Mouse (Mus musculus): Measurements from ENCODE around the gene Mrpl52. TPM values are rescaled to one million over a fixed set of nuclear protein-coding genes. Genes with fewer than 3 reads are reported as not detected.

The Mrpl52 gene
- polyA plus RNA-seq, 1 experiment, result 518 TPM

GRCm38 (mm10) chr14:54412000-54412576 is 14.6 kb upstream of the Mrpl52 start:
- Histone ChIP-seq H3K79me3 (ENCODE audit: low read depth) (no peaks in the 10 kb centered on the region), H3K4me3 (ENCODE audit: insufficient read depth, poor library complexity, severe bottlenecking) (no peak overlapping the region), H3K36me3 (ENCODE audit: control insufficient read depth, insufficient read depth) (no peaks in the 10 kb centered on the region), H3K27me3 (ENCODE audit: control insufficient read depth, insufficient read depth, insufficient read length) (no peaks in the 10 kb centered on the region), H3K79me2 (ENCODE audit: control insufficient read depth, insufficient read depth) (no peaks in the 10 kb centered on the region), H3ac (ENCODE audit: control insufficient read depth, insufficient read length, low read depth) (no peak overlapping the region)
- no peak for TF ChIP-seq USF1 (IDR thresholded peaks at IDR 0.05; ENCODE audit: low read depth)
- no peak for TF ChIP-seq CTCF (IDR thresholded peaks at IDR 0.05; ENCODE audit: control insufficient read depth, insufficient read depth, insufficient read length)
- no peak for TF ChIP-seq MYOG (IDR thresholded peaks at IDR 0.05; ENCODE audit: control insufficient read depth, extremely low read depth, insufficient read length)
- no peak for TF ChIP-seq CEBPB (IDR thresholded peaks at IDR 0.05; ENCODE audit: low read depth)
- TF ChIP-seq MAX (IDR thresholded peaks at IDR 0.05), result no peak
- no peak for TF ChIP-seq MYOD1 (IDR thresholded peaks at IDR 0.05; ENCODE audit: control insufficient read depth, insufficient read length, low read depth)
- TF ChIP-seq FOSL1 (IDR thresholded peaks at IDR 0.05; ENCODE audit: insufficient read depth, low read length, poor library complexity, severe bottlenecking), result no peak

- no peaks in the 10 kb centered on the region for H3K79me2 ChIP-seq (ENCODE audit: control insufficient read depth, insufficient read depth)
- TF ChIP-seq MAX (IDR thresholded peaks at IDR 0.05), result no peak
- TF ChIP-seq CTCF (IDR thresholded peaks at IDR 0.05; ENCODE audit: control insufficient read depth, insufficient read depth, insufficient read length), result peak; percentile 70
- H3K79me3 ChIP-seq (ENCODE audit: low read depth), result no peaks in the 10 kb centered on the region
- no peak overlapping the region for H3K4me3 ChIP-seq (ENCODE audit: insufficient read depth, poor library complexity, severe bottlenecking)
- no peaks in the 10 kb centered on the region for H3K27me3 ChIP-seq (ENCODE audit: control insufficient read depth, insufficient read depth, insufficient read length)
- no peaks in the 10 kb centered on the region for H3K36me3 ChIP-seq (ENCODE audit: control insufficient read depth, insufficient read depth)
- H3ac ChIP-seq (ENCODE audit: control insufficient read depth, insufficient read length, low read depth), result no peak overlapping the region
These were observed 14.0 kb upstream of the Mrpl52 start for GRCm38 (mm10) chr14:54412629-54413170.

- Histone ChIP-seq H3K79me3 (ENCODE audit: low read depth) (no peaks in the 10 kb centered on the region), H3K79me2 (ENCODE audit: control insufficient read depth, insufficient read depth) (no peaks in the 10 kb centered on the region), H3K36me3 (ENCODE audit: control insufficient read depth, insufficient read depth) (no peaks in the 10 kb centered on the region), H3ac (ENCODE audit: control insufficient read depth, insufficient read length, low read depth) (no peak overlapping the region), H3K4me3 (ENCODE audit: insufficient read depth, poor library complexity, severe bottlenecking) (no peak overlapping the region), H3K27me3 (ENCODE audit: control insufficient read depth, insufficient read depth, insufficient read length) (no peaks in the 10 kb centered on the region)
- no peak for TF ChIP-seq CTCF (IDR thresholded peaks at IDR 0.05; ENCODE audit: control insufficient read depth, insufficient read depth, insufficient read length)
- TF ChIP-seq FOSL1 (IDR thresholded peaks at IDR 0.05; ENCODE audit: insufficient read depth, low read length, poor library complexity, severe bottlenecking), result no peak
- no peak for TF ChIP-seq MYOD1 (IDR thresholded peaks at IDR 0.05; ENCODE audit: control insufficient read depth, insufficient read length, low read depth)
These were observed 12.6 kb upstream of the Mrpl52 start for GRCm38 (mm10) chr14:54413877-54414700.

- Histone ChIP-seq H3K4me3 (ENCODE audit: insufficient read depth, poor library complexity, severe bottlenecking) (no peak overlapping the region), H3ac (ENCODE audit: control insufficient read depth, insufficient read length, low read depth) (no peak overlapping the region), H3K79me3 (ENCODE audit: low read depth) (no peaks in the 10 kb centered on the region), H3K36me3 (ENCODE audit: control insufficient read depth, insufficient read depth) (no peaks in the 10 kb centered on the region), H3K27me3 (ENCODE audit: control insufficient read depth, insufficient read depth, insufficient read length) (no peaks in the 10 kb centered on the region), H3K79me2 (ENCODE audit: control insufficient read depth, insufficient read depth) (no peaks in the 10 kb centered on the region)
- no peak for TF ChIP-seq MAX (IDR thresholded peaks at IDR 0.05)
- no peak for TF ChIP-seq MYOG (IDR thresholded peaks at IDR 0.05; ENCODE audit: control insufficient read depth, extremely low read depth, insufficient read length)
- no peak for TF ChIP-seq USF1 (IDR thresholded peaks at IDR 0.05; ENCODE audit: low read depth)
- no peak for TF ChIP-seq CEBPB (IDR thresholded peaks at IDR 0.05; ENCODE audit: low read depth)
- no peak for TF ChIP-seq FOSL1 (IDR thresholded peaks at IDR 0.05; ENCODE audit: insufficient read depth, low read length, poor library complexity, severe bottlenecking)
- no peak for TF ChIP-seq CTCF (IDR thresholded peaks at IDR 0.05; ENCODE audit: control insufficient read depth, insufficient read depth, insufficient read length)
- no peak for TF ChIP-seq MYOD1 (IDR thresholded peaks at IDR 0.05; ENCODE audit: control insufficient read depth, insufficient read length, low read depth)
These were observed 11.3 kb upstream of the Mrpl52 start for GRCm38 (mm10) chr14:54415241-54416020.

- H3K79me3 ChIP-seq (ENCODE audit: low read depth), result no peaks in the 10 kb centered on the region
- no peak overlapping the region for H3ac ChIP-seq (ENCODE audit: control insufficient read depth, insufficient read length, low read depth)
- TF ChIP-seq USF1 (IDR thresholded peaks at IDR 0.05; ENCODE audit: low read depth), result no peak
- no peak for TF ChIP-seq MYOD1 (IDR thresholded peaks at IDR 0.05; ENCODE audit: control insufficient read depth, insufficient read length, low read depth)
- no peak for TF ChIP-seq MYOG (IDR thresholded peaks at IDR 0.05; ENCODE audit: control insufficient read depth, extremely low read depth, insufficient read length)
- TF ChIP-seq FOSL1 (IDR thresholded peaks at IDR 0.05; ENCODE audit: insufficient read depth, low read length, poor library complexity, severe bottlenecking), result no peak
- no peak for TF ChIP-seq MAX (IDR thresholded peaks at IDR 0.05)
- TF ChIP-seq CTCF (IDR thresholded peaks at IDR 0.05; ENCODE audit: control insufficient read depth, insufficient read depth, insufficient read length), result no peak
- TF ChIP-seq CEBPB (IDR thresholded peaks at IDR 0.05; ENCODE audit: low read depth), result no peak
- H3K36me3 ChIP-seq (ENCODE audit: control insufficient read depth, insufficient read depth), result no peaks in the 10 kb centered on the region
- no peaks in the 10 kb centered on the region for H3K27me3 ChIP-seq (ENCODE audit: control insufficient read depth, insufficient read depth, insufficient read length)
- H3K79me2 ChIP-seq (ENCODE audit: control insufficient read depth, insufficient read depth), result no peaks in the 10 kb centered on the region
- no peak overlapping the region for H3K4me3 ChIP-seq (ENCODE audit: insufficient read depth, poor library complexity, severe bottlenecking)
These were observed 10.4 kb upstream of the Mrpl52 start for GRCm38 (mm10) chr14:54416229-54416775.
